Mouse (Mus musculus) forebrain, embryonic 12.5 days (tissue): ENCODE results near the gene Mfsd1. TPM values are rescaled to one million over a fixed set of nuclear protein-coding genes. Genes with fewer than 3 reads are reported as not detected.

Experiments
- ATAC-seq: fragments of 200-750 bp; cut with Nextera tagmentation; 2 replicates; pipeline ENCODE4 v1.8.0; 2017; ENCODE audit warnings: moderate TSS enrichment; ENCODE audit not compliant: low FRiP score
- H3K27ac ChIP-seq: fragments of 300-500 bp; sonication (generic); 2 replicates; pipeline ENCODE4 v1.5.1; 2016; ENCODE audit warnings: mild to moderate bottlenecking
- H3K27me3 ChIP-seq: fragments of 300-500 bp; sonication (generic); 2 replicates; pipeline ENCODE4 v1.6.1; 2016; ENCODE audit warnings: mild to moderate bottlenecking
- H3K36me3 ChIP-seq: fragments of 300-500 bp; sonication (generic); replicated peaks from 2 replicates; pipeline ENCODE4 v1.6.1; 2016; ENCODE audit warnings: mild to moderate bottlenecking
- H3K4me1 ChIP-seq: fragments of 300-500 bp; sonication (generic); 2 replicates; pipeline ENCODE4 v1.6.1; 2016
- H3K4me2 ChIP-seq: fragments of 300-500 bp; sonication (generic); 2 replicates; pipeline ENCODE4 v1.6.1; 2016; ENCODE audit warnings: mild to moderate bottlenecking, moderate library complexity
- H3K4me3 ChIP-seq: fragments of 300-500 bp; sonication (generic); replicated peaks from 2 replicates; pipeline ENCODE4 v1.5.1; 2016; ENCODE audit warnings: mild to moderate bottlenecking
- H3K9ac ChIP-seq: fragments of 300-500 bp; sonication (generic); 2 replicates; pipeline ENCODE4 v1.6.1; 2016; ENCODE audit warnings: mild to moderate bottlenecking
- H3K9me3 ChIP-seq: fragments of 300-500 bp; sonication (generic); 2 replicates; pipeline ENCODE4 v1.6.1; 2016
- WGBS: fragments of 180-500 bp; shearing (Covaris S2); methylation state at CpG from one replicate; pipeline ENCODE4 v1.1.7; 2016; 5-methylcytosine and 5-hydroxymethylcytosine counted together
- polyA plus RNA-seq: library from polyadenylated mRNA; unstranded; fragments of >200 nt; fragmentation: Nextera tagmentation; extraction: Ambion mirVana; gene quantifications from 2 replicates; pipeline ENCODE4 v1.2.1, GENCODE M21; 2016

Gene Mfsd1
- polyA plus RNA-seq, 1 experiment from 2014 or later: 48.7 TPM

GRCm38 (mm10) chr3:67572918-67573317, 9.6 kb upstream of the Mfsd1 start:
- 61% methylated on average over 4 of the region's 4 CpGs for WGBS
- peaks cover 8% of the 10 kb centered on the region for H3K4me1 ChIP-seq
- H3K27me3 ChIP-seq: peaks cover 34% of the 10 kb centered on the region
- no peak overlapping the region for H3K4me2 ChIP-seq
- no peak overlapping the region for H3K27ac ChIP-seq
- no peak overlapping the region for H3K4me3 ChIP-seq
- H3K9ac ChIP-seq: no peak overlapping the region
- peak; percentile 63; the same call in 1 of the 2 replicates for ATAC-seq
- H3K36me3 ChIP-seq: no peaks in the 10 kb centered on the region
- H3K9me3 ChIP-seq: no peaks in the 10 kb centered on the region

GRCm38 (mm10) chr3:67573523-67573922, 9.0 kb upstream of the Mfsd1 start:
- H3K4me3 ChIP-seq: no peak overlapping the region
- H3K4me1 ChIP-seq: peaks cover 8% of the 10 kb centered on the region
- no peaks in the 10 kb centered on the region for H3K36me3 ChIP-seq
- H3K9ac ChIP-seq: no peak overlapping the region
- H3K27ac ChIP-seq: no peak overlapping the region
- no peak for ATAC-seq
- no peak overlapping the region for H3K4me2 ChIP-seq
- H3K9me3 ChIP-seq: no peaks in the 10 kb centered on the region
- H3K27me3 ChIP-seq: peaks cover 34% of the 10 kb centered on the region
- 0% methylated on average over 1 of the region's 1 CpGs for WGBS

GRCm38 (mm10) chr3:67576248-67576647, 6.3 kb upstream of the Mfsd1 start:
- Histone ChIP-seq H3K27me3 (peaks cover 33% of the 10 kb centered on the region), H3K36me3 (no peaks in the 10 kb centered on the region), H3K27ac (no peak overlapping the region), H3K4me1 (peaks cover 8% of the 10 kb centered on the region), H3K4me3 (no peak overlapping the region), H3K9me3 (no peaks in the 10 kb centered on the region), H3K4me2 (no peak overlapping the region), H3K9ac (no peak overlapping the region)
- 91% methylated on average over 2 of the region's 2 CpGs for WGBS
- no peak for ATAC-seq

GRCm38 (mm10) chr3:67576724-67577123, 5.8 kb upstream of the Mfsd1 start:
- Histone ChIP-seq H3K4me2 (no peak overlapping the region), H3K36me3 (no peaks in the 10 kb centered on the region), H3K27ac (no peak overlapping the region), H3K9ac (no peak overlapping the region), H3K27me3 (peaks cover 33% of the 10 kb centered on the region), H3K4me1 (peaks cover 6% of the 10 kb centered on the region), H3K9me3 (no peaks in the 10 kb centered on the region; the same call in 1 of the 2 replicates), H3K4me3 (no peak overlapping the region)
- WGBS: 87% methylated on average over 6 of the region's 6 CpGs
- no peak for ATAC-seq

GRCm38 (mm10) chr3:67583125-67583845, 744 bp downstream of the Mfsd1 start:
- Histone ChIP-seq H3K4me3 (peak overlapping the region; percentile 83), H3K9me3 (no peaks in the 10 kb centered on the region; the same call in 1 of the 2 replicates), H3K27me3 (peaks cover 6% of the 10 kb centered on the region), H3K4me2 (peak overlapping the region; percentile 88), H3K27ac (0 out of 2 replicates have a peak overlapping the region, but pooled peaks have one; percentile 65), H3K9ac (peak overlapping the region; percentile 88), H3K36me3 (peaks cover 4% of the 10 kb centered on the region; the same call in 1 of the 2 replicates), H3K4me1 (peaks cover 9% of the 10 kb centered on the region; the same call in 1 of the 2 replicates)
- 22% methylated on average over 16 of the region's 16 CpGs for WGBS
- no peak; the same call in 1 of the 2 replicates for ATAC-seq

GRCm38 (mm10) chr3:67583846-67584186, 1.3 kb downstream of the Mfsd1 start:
- no peak for ATAC-seq
- peaks cover 6% of the 10 kb centered on the region for H3K27me3 ChIP-seq
- no peak overlapping the region for H3K4me3 ChIP-seq
- peaks cover 7% of the 10 kb centered on the region; the same call in 1 of the 2 replicates for H3K36me3 ChIP-seq
- H3K4me1 ChIP-seq: peaks cover 9% of the 10 kb centered on the region; the same call in 1 of the 2 replicates
- H3K9me3 ChIP-seq: no peaks in the 10 kb centered on the region; the same call in 1 of the 2 replicates
- WGBS: 90% methylated on average over 6 of the region's 6 CpGs
- peak overlapping the region; percentile 88; the same call in 1 of the 2 replicates for H3K4me2 ChIP-seq
- no peak overlapping the region for H3K9ac ChIP-seq
- no peak overlapping the region for H3K27ac ChIP-seq

GRCm38 (mm10) chr3:67586511-67586910, 4.0 kb downstream of the Mfsd1 start:
- Histone ChIP-seq H3K9me3 (no peaks in the 10 kb centered on the region; the same call in 1 of the 2 replicates), H3K36me3 (peaks cover 33% of the 10 kb centered on the region), H3K4me1 (peaks cover 9% of the 10 kb centered on the region; the same call in 1 of the 2 replicates), H3K9ac (no peak overlapping the region), H3K4me2 (no peak overlapping the region), H3K4me3 (no peak overlapping the region), H3K27me3 (no peaks in the 10 kb centered on the region; the same call in 1 of the 2 replicates), H3K27ac (no peak overlapping the region)
- no peak for ATAC-seq
- 89% methylated on average over 2 of the region's 2 CpGs for WGBS

- no peak for ATAC-seq
- no peak overlapping the region for H3K4me3 ChIP-seq
- no peaks in the 10 kb centered on the region for H3K9me3 ChIP-seq
- H3K4me2 ChIP-seq: no peak overlapping the region
- no peak overlapping the region for H3K27ac ChIP-seq
- H3K27me3 ChIP-seq: no peaks in the 10 kb centered on the region
- H3K4me1 ChIP-seq: peaks cover 9% of the 10 kb centered on the region; the same call in 1 of the 2 replicates
- H3K9ac ChIP-seq: no peak overlapping the region
- 87% methylated on average over 9 of the region's 9 CpGs for WGBS
- H3K36me3 ChIP-seq: peaks cover 42% of the 10 kb centered on the region
These were observed 4.9 kb downstream of the Mfsd1 start for GRCm38 (mm10) chr3:67587430-67587829.

GRCm38 (mm10) chr3:67601616-67602138, 19.1 kb downstream of the Mfsd1 start:
- Histone ChIP-seq H3K27ac (no peak overlapping the region), H3K4me3 (no peak overlapping the region), H3K4me1 (peaks cover 6% of the 10 kb centered on the region), H3K36me3 (peaks cover 49% of the 10 kb centered on the region), H3K27me3 (no peaks in the 10 kb centered on the region), H3K9ac (no peak overlapping the region), H3K4me2 (no peak overlapping the region), H3K9me3 (no peaks in the 10 kb centered on the region)
- 94% methylated on average over 13 of the region's 13 CpGs for WGBS
- no peak for ATAC-seq

GRCm38 (mm10) chr3:67618222-67618621, 35.7 kb downstream of the Mfsd1 start:
- H3K27me3 ChIP-seq: no peaks in the 10 kb centered on the region; the same call in 1 of the 2 replicates
- H3K36me3 ChIP-seq: no peaks in the 10 kb centered on the region
- H3K4me2 ChIP-seq: no peak overlapping the region
- no peak overlapping the region for H3K27ac ChIP-seq
- no peaks in the 10 kb centered on the region for H3K9me3 ChIP-seq
- H3K4me1 ChIP-seq: no peaks in the 10 kb centered on the region; the same call in 1 of the 2 replicates
- no peak overlapping the region for H3K9ac ChIP-seq
- no peak overlapping the region for H3K4me3 ChIP-seq
- peak; percentile 20; the same call in 1 of the 2 replicates for ATAC-seq

GRCm38 (mm10) chr3:67624629-67625028, 42.1 kb downstream of the Mfsd1 start:
- Histone ChIP-seq H3K4me2 (no peak overlapping the region), H3K9me3 (no peaks in the 10 kb centered on the region), H3K27ac (no peak overlapping the region), H3K27me3 (no peaks in the 10 kb centered on the region), H3K9ac (no peak overlapping the region), H3K4me3 (no peak overlapping the region), H3K4me1 (no peaks in the 10 kb centered on the region), H3K36me3 (no peaks in the 10 kb centered on the region)
- WGBS: 85% methylated on average over 1 of the region's 1 CpGs
- peak; percentile 75 for ATAC-seq

GRCm38 (mm10) chr3:67643135-67643534, 60.6 kb downstream of the Mfsd1 start:
- Histone ChIP-seq H3K36me3 (no peaks in the 10 kb centered on the region), H3K27me3 (no peaks in the 10 kb centered on the region), H3K9ac (no peak overlapping the region), H3K4me2 (no peak overlapping the region), H3K9me3 (no peaks in the 10 kb centered on the region), H3K4me1 (peaks cover 6% of the 10 kb centered on the region; the same call in 1 of the 2 replicates), H3K4me3 (no peak overlapping the region), H3K27ac (no peak overlapping the region)
- WGBS: 83% methylated on average over 3 of the region's 3 CpGs
- ATAC-seq: no peak
